Mouse (Mus musculus): ENCODE measurements around the gene Crip2.

DNA sequence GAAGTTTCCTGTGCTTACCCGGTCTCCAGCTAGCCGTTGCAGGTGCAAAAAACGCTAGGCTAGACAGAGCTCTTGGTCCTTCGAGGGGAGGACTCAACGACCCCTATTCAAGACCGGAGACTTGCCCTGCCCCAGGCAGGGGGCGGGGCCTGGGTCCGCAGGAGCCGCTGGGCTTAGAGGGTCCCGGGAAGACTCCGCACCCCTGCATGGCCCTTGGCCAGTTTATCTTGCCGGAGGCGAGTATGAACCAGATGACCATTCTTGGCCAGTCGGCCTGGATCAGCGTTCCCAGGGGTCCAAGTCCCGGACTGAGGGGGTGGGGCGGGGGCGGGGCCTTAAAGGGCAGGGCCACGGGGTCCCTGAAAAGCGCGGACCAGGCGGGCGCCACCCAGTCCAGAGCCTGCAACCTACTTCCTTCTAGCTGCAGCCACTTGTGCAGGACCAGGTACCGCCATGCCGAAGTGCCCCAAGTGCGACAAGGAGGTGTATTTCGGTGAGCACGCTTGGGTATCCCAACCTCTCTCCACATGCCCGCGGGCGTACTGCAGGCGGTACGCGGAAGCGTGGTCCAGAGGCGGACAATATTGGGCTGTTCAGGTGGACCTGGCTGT lies 11.7 kb downstream of the Crip2 start:
- TF ChIP-seq CTCF (IDR thresholded peaks at IDR 0.05; ENCODE audit: extremely low read depth, insufficient read depth, insufficient read length, insufficient replicate concordance) (no peak), POLR2A (IDR thresholded peaks at IDR 0.05; ENCODE audit: low read depth, low read length) (peak; percentile 79)

Data from spleen, adult 2 months (tissue).